Mouse (Mus musculus) layer of hippocampus, adult 9-10 months (tissue): ENCODE results near the gene Hist1h3g.
A peak's percentile ranks its signal among the peaks of the same experiment; 100 is the strongest.

ENCODE experiments used
- DNase-seq: peaks from one replicate; pipeline ENCODE4 v3.0.0; 2022; ENCODE audit warnings: low spot score

Gene Hist1h3g

GRCm38 (mm10) chr13:23581408-23582218 is 46.4 kb downstream of the Hist1h3g start, which contains the start of gene Hist1h4d:
Gene Hist1h4d (plus strand): TSS chr13:23581598.
- DNase-seq = peak; percentile 99

GRCm38 (mm10) chr13:23582219-23583056 is 47.2 kb downstream of the Hist1h3g start:
- no peak for DNase-seq

DNA sequence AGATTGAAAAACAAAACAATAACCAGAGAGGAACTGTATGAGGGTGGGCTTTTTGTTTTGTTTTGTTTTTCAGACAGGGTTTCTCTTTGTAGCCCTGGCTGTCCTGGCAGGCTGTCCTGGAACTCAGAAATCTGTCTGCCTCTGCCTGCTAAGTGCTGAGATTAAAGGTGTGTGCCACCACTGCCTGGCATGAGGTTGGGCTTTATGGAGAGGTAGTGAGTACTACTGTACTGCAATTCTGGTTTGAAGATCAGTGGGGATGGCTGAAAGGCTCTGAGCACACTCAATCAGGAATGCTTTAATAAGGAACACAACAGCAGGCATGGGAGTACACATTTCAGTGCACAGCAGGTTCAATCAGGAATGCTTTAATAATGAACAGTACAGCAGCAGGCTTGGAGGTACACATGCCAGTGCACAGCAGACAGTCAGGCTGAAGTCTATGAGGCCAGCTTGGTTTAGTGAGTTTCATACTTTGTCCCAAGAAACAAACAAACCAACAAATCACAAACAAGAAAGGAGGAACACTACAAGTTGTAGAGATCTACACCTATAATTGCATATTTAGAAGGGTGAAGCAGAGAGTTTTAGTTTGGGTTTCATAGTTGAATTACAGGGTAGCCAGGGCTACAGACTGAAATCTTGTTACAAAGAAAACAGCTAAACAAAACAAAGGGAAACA is 48.3 kb downstream of the Hist1h3g start:
- no peak for DNase-seq

- no peak for DNase-seq
Observed at GRCm38 (mm10) chr13:23584331-23584730, 49.1 kb downstream of the Hist1h3g start.

DNA sequence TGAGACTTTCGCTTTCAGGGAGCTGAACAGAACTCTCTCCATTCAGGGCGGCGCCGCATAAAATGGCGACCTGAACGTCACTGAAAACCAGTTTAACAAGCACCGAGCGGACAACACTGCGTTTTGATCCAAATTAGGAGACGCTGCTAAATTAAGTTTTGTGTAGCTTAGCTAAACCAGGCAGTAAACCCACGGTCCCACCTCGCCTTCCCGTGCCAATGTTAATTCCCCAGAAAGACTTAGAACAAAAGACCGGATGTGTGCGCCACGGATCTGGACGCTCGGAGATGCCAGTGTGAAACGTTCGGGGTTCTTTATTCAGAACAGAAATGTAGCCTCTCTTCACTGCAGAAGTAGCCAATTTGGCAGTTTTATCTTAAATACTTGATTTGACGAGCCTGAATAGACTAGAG is 49.8 kb downstream of the Hist1h3g start:
- no peak for DNase-seq
